Mouse (Mus musculus): Measurements from ENCODE around the gene Trim46. TPM values are rescaled to one million over a fixed set of nuclear protein-coding genes. Genes with fewer than 3 reads are reported as not detected.

The Trim46 gene
- polyA plus RNA-seq (2012; rRNA removed): 0.29 and 0.41 TPM in 2 replicates
- polyA plus RNA-seq (2014; fragmentation: Nextera tagmentation; extraction: Ambion mirVana): 0.05 TPM in 1 of 2 replicates, not detected in the other

GRCm38 (mm10) chr3:89246261-89247100, at the start of gene Trim46:
Gene Trim46 (minus strand): TSS chr3:89246309.
- Histone ChIP-seq H3K27me3 (ENCODE audit: control insufficient read depth, insufficient read depth, low read length) (peaks cover 20% of the 10 kb centered on the region), H3K4me2 (ENCODE audit: low read depth) (peak within 1 kb of the TSS; percentile 90), H3K4me3 (ENCODE audit: insufficient read depth in 1 of 2, low read depth in 2 of 2, low read length in 2 of 2) (peak within 1 kb of the TSS; percentile 74 to 75), H3K9me3 (ENCODE audit: control insufficient read depth, low read length) (no peaks in the 10 kb centered on the region), H3K4me1 (replicated peaks; ENCODE audit: control insufficient read depth in 2 of 2, insufficient read depth in 2 of 2, low read length in 1 of 2) (peaks cover 9 to 12% of the 10 kb centered on the region in 2 experiments), H3K9ac (replicated peaks) (peak within 1 kb of the TSS; percentile 73), H3K36me3 (replicated peaks; ENCODE audit: control insufficient read depth, insufficient read depth, low read depth) (no peaks in the 10 kb centered on the region), H3K27ac (no peak within 1 kb of the TSS)
- no peak for TF ChIP-seq EP300 (IDR thresholded peaks at IDR 0.05; ENCODE audit: low read depth)
- peak; percentile 99 for TF ChIP-seq CTCF (IDR thresholded peaks at IDR 0.05; ENCODE audit: low read depth)
- peak; percentile 79 to 80 (median 80) for DNase-seq (ENCODE audit: low read depth in 3 of 3, low spot score in 3 of 3)
- under 1% methylated on average over 42 of the region's 42 CpGs for WGBS (ENCODE audit: insufficient replicate concordance)
- peak; percentile 71 for ATAC-seq (ENCODE audit: insufficient read depth)

GRCm38 (mm10) chr3:89295685-89296230, 49.6 kb upstream of the Trim46 start:
- H3K9ac ChIP-seq (replicated peaks): no peak overlapping the region
- WGBS (ENCODE audit: insufficient replicate concordance): 46% methylated on average over 8 of the region's 8 CpGs
- no peak overlapping the region for H3K27ac ChIP-seq

GRCm38 (mm10) chr3:89294195-89294594, 48.1 kb upstream of the Trim46 start:
- Histone ChIP-seq H3K9ac (replicated peaks) (no peak overlapping the region), H3K36me3 (replicated peaks; ENCODE audit: control insufficient read depth, insufficient read depth, low read depth) (no peaks in the 10 kb centered on the region), H3K4me1 (replicated peaks; ENCODE audit: control insufficient read depth in 2 of 2, insufficient read depth in 2 of 2, low read length in 1 of 2) (peaks cover 0 to 13% of the 10 kb centered on the region in 2 experiments; a peak in 2 of 4 replicates), H3K4me2 (ENCODE audit: low read depth) (no peak overlapping the region), H3K27me3 (ENCODE audit: control insufficient read depth, insufficient read depth, low read length) (peaks cover under 1% of the 10 kb centered on the region), H3K4me3 (ENCODE audit: insufficient read depth in 1 of 2, low read depth in 2 of 2, low read length in 2 of 2) (no peak overlapping the region), H3K27ac (no peak overlapping the region), H3K9me3 (ENCODE audit: control insufficient read depth, low read length) (no peaks in the 10 kb centered on the region)
- ATAC-seq (ENCODE audit: insufficient read depth) (no peak), DNase-seq (ENCODE audit: low read depth in 3 of 3, low spot score in 3 of 3) (no peak)
- WGBS (ENCODE audit: insufficient replicate concordance): 64% methylated on average over 5 of the region's 5 CpGs
- no peak for TF ChIP-seq CTCF (IDR thresholded peaks at IDR 0.05; ENCODE audit: low read depth)
- no peak for TF ChIP-seq EP300 (IDR thresholded peaks at IDR 0.05; ENCODE audit: low read depth)

More at GRCm38 (mm10) chr3:89295685-89296230, 49.6 kb upstream of the Trim46 start:
- TF ChIP-seq CTCF (IDR thresholded peaks at IDR 0.05; ENCODE audit: low read depth) (no peak), EP300 (IDR thresholded peaks at IDR 0.05; ENCODE audit: low read depth) (no peak)
- Histone ChIP-seq H3K4me2 (ENCODE audit: low read depth) (no peak overlapping the region), H3K4me1 (replicated peaks; ENCODE audit: control insufficient read depth in 2 of 2, insufficient read depth in 2 of 2, low read length in 1 of 2) (peaks cover 0 to 13% of the 10 kb centered on the region in 2 experiments; a peak in 2 of 4 replicates), H3K4me3 (ENCODE audit: insufficient read depth in 1 of 2, low read depth in 2 of 2, low read length in 2 of 2) (no peak overlapping the region), H3K36me3 (replicated peaks; ENCODE audit: control insufficient read depth, insufficient read depth, low read depth) (no peaks in the 10 kb centered on the region), H3K27me3 (ENCODE audit: control insufficient read depth, insufficient read depth, low read length) (peaks cover 9% of the 10 kb centered on the region), H3K9me3 (ENCODE audit: control insufficient read depth, low read length) (no peaks in the 10 kb centered on the region)
- no peak for DNase-seq (ENCODE audit: low read depth in 3 of 3, low spot score in 3 of 3)
- ATAC-seq (ENCODE audit: insufficient read depth): no peak

GRCm38 (mm10) chr3:89293247-89293918, 47.3 kb upstream of the Trim46 start:
- H3K4me3 ChIP-seq (ENCODE audit: insufficient read depth in 1 of 2, low read depth in 2 of 2, low read length in 2 of 2): no peak overlapping the region
- DNase-seq (ENCODE audit: low read depth in 3 of 3, low spot score in 3 of 3) (no peak), ATAC-seq (ENCODE audit: insufficient read depth) (peak; percentile 57)
- no peak overlapping the region for H3K27ac ChIP-seq
- WGBS (ENCODE audit: insufficient replicate concordance): 69% methylated on average over 11 of the region's 11 CpGs
- TF ChIP-seq EP300 (IDR thresholded peaks at IDR 0.05; ENCODE audit: low read depth) (no peak), CTCF (IDR thresholded peaks at IDR 0.05; ENCODE audit: low read depth) (no peak)
- no peaks in the 10 kb centered on the region for H3K27me3 ChIP-seq (ENCODE audit: control insufficient read depth, insufficient read depth, low read length)
- peaks cover 0 to 13% of the 10 kb centered on the region in 2 experiments; a peak in 2 of 4 replicates for H3K4me1 ChIP-seq (replicated peaks; ENCODE audit: control insufficient read depth in 2 of 2, insufficient read depth in 2 of 2, low read length in 1 of 2)
- no peak overlapping the region for H3K9ac ChIP-seq (replicated peaks)
- no peak overlapping the region for H3K4me2 ChIP-seq (ENCODE audit: low read depth)
- H3K9me3 ChIP-seq (ENCODE audit: control insufficient read depth, low read length): no peaks in the 10 kb centered on the region
- H3K36me3 ChIP-seq (replicated peaks; ENCODE audit: control insufficient read depth, insufficient read depth, low read depth): no peaks in the 10 kb centered on the region

Measured in liver, embryonic 14.5 days (tissue).